Mouse (Mus musculus): Measurements from ENCODE around the gene Mindy1. TPM values are rescaled to one million over a fixed set of nuclear protein-coding genes. Genes with fewer than 3 reads are reported as not detected.

The Mindy1 gene
- polyA plus RNA-seq, 1 experiment = 67.0 TPM

DNA sequence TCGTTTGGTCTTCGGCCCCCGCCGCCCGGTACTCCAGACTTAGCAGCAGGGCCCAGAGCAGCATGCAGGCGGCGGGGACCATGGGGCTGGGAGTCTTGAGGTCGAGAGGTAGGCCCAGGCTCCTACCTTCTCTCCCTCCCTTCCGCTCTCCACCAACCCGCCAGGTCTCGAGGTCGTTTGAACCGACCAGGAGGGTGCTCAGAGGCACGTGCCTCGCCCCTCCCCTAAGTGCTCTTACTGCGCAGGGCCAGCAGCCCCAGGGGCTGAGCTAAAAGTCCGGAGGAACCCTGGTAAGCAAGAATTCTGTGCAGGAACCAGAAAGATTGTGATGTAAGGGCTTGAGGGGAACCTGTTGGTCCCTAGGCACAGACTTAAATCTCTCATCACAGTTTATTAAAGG, 40.2 kb upstream of the Mindy1 start:
- 60% methylated on average over 17 of the region's 17 CpGs for WGBS
- TF ChIP-seq CTCF (IDR thresholded peaks at IDR 0.05; ENCODE audit: control insufficient read depth, insufficient read depth, low read length) (no peak), POLR2A (IDR thresholded peaks at IDR 0.05; ENCODE audit: borderline replicate concordance, control insufficient read depth, low read depth, low read length) (no peak)
- Histone ChIP-seq H3K4me3 (replicated peaks; ENCODE audit: control insufficient read depth, low read depth, low read length) (no peak overlapping the region), H3K4me1 (ENCODE audit: control insufficient read depth, insufficient read depth, low read length) (no peaks in the 10 kb centered on the region), H3K27ac (ENCODE audit: control insufficient read depth, insufficient read depth, low read depth, low read length, poor library complexity) (no peak overlapping the region)

DNA sequence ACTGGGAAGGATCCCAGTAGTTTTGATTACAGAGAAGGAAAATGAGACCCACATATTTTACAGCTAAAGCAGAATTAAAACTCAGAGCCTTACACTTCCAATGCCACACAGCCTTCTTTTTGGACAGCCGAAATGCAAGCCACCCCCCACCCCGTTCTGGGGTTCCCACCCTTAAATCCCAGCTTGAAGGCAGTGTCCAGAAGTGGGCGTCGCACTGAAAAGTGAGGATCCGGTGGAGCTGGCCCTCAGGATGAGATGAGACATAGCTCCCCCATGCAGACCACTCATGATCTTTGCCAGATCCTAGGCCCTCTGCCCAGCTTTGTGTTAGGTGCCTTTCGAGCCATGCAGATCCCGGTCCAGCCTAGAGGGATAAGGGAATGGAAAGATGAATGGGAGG, 39.6 kb upstream of the Mindy1 start, which contains the start of gene Gm128:
Gm128 (minus strand) TSS at position 101 of the 400 bp plus-strand sequence.
- 85% methylated on average over 7 of the region's 7 CpGs for WGBS
- TF ChIP-seq POLR2A (IDR thresholded peaks at IDR 0.05; ENCODE audit: borderline replicate concordance, control insufficient read depth, low read depth, low read length) = no peak
- no peak for TF ChIP-seq CTCF (IDR thresholded peaks at IDR 0.05; ENCODE audit: control insufficient read depth, insufficient read depth, low read length)
- Histone ChIP-seq H3K27ac (ENCODE audit: control insufficient read depth, insufficient read depth, low read depth, low read length, poor library complexity) (no peak within 1 kb of the TSS), H3K4me3 (replicated peaks; ENCODE audit: control insufficient read depth, low read depth, low read length) (no peak within 1 kb of the TSS), H3K4me1 (ENCODE audit: control insufficient read depth, insufficient read depth, low read length) (no peaks in the 10 kb centered on the region; the same call in 1 of the 2 replicates)

DNA sequence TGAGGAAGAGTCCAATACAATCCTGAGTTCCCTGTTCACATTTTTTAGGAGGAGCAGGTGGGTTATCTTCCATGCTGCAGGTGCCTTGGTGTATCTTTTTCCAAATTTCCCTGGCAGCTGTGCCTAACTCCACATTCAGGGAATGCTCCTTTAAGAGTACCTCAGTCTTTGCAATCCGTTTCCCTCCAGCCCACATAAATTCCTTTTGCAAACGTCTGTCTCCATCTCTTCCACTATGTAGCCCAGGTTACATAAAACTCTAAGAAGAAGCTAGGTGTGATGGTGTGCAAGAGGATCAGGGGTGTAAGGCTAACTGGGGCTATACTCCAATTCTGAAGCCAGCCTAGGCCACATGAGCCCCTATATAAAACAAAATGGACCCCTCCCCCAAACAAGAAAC, 38.1 kb upstream of the Mindy1 start:
- no peaks in the 10 kb centered on the region; the same call in 1 of the 2 replicates for H3K4me1 ChIP-seq (ENCODE audit: control insufficient read depth, insufficient read depth, low read length)
- no peak overlapping the region for H3K27ac ChIP-seq (ENCODE audit: control insufficient read depth, insufficient read depth, low read depth, low read length, poor library complexity)
- no peak for TF ChIP-seq POLR2A (IDR thresholded peaks at IDR 0.05; ENCODE audit: borderline replicate concordance, control insufficient read depth, low read depth, low read length)
- no peak for TF ChIP-seq CTCF (IDR thresholded peaks at IDR 0.05; ENCODE audit: control insufficient read depth, insufficient read depth, low read length)
- WGBS = 76% methylated on average over 2 of the region's 2 CpGs
- H3K4me3 ChIP-seq (replicated peaks; ENCODE audit: control insufficient read depth, low read depth, low read length) = no peak overlapping the region

DNA sequence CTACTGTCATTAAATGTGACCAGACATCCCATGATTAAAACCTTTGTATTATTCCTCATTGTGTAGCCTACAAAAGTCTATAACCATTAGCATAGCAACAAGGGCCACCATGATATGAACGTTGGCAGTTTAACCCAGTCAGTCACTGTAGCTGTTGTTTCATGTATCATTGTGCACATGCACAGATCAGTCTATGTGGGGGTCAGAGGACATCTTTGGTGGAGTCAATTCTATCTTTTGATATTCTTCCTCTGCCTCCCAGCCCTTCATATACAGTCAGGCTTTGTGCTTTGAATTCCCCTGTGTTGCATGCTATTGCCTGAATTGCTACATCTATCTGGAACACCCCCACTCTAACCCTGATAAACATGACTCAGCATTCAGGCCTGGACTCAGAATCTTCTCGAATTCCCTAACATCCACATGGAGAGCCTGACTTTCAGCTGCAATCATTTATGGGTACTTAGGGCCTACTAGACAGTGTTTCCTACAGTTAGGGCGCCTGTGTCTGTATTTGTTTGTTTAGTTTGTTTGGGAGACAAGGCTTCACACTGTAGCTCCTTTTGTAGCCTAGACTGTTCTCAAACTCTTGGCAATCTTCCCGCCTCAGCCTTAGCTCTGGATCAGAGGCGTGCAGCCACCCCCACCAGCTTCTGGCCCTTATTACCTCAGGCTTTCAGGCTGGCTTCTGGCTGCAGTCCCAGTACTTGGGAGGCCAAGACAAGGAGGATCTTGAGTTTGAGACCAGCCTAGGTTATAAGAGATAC, 34.5 kb upstream of the Mindy1 start:
- Histone ChIP-seq H3K27ac (ENCODE audit: control insufficient read depth, insufficient read depth, low read depth, low read length, poor library complexity) (no peak overlapping the region), H3K4me3 (replicated peaks; ENCODE audit: control insufficient read depth, low read depth, low read length) (no peak overlapping the region), H3K4me1 (ENCODE audit: control insufficient read depth, insufficient read depth, low read length) (no peaks in the 10 kb centered on the region; the same call in none of the 2 replicates)
- 47% methylated on average over 5 of the region's 5 CpGs for WGBS
- TF ChIP-seq CTCF (IDR thresholded peaks at IDR 0.05; ENCODE audit: control insufficient read depth, insufficient read depth, low read length) (no peak), POLR2A (IDR thresholded peaks at IDR 0.05; ENCODE audit: borderline replicate concordance, control insufficient read depth, low read depth, low read length) (no peak)

DNA sequence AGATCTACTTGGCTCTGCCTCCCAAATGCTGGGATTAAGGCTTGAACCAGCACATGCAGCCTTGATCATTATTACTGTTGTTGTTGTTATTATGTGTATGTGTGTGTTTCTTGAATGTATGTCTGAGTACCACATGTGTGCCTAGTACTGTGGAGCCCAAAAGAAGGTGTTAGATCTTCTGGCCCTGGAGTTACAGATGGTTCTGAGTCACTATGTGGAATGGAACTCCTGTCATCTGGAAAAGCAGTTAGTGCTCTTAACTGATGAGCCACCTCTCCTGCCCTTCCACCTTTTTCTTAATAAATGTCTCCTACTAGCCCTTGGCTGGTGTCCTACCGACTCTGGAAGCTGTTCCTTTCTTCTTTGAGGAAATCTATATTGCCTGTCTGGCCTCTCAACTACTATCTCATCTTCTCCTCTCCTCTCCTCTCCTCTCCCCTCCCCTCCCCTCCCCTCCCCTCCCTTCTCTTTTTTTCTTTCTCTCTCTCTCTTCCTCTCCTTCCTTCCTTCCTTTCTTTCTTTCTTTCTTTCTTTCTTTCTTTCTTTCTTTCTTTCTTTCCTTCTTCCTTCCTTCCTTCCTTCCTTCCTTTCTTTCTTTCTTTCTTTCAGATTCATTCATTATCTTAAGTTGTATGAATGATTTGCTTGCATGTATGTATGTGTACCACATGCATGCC, 33.3 kb upstream of the Mindy1 start:
- no peak for TF ChIP-seq POLR2A (IDR thresholded peaks at IDR 0.05; ENCODE audit: borderline replicate concordance, control insufficient read depth, low read depth, low read length)
- TF ChIP-seq CTCF (IDR thresholded peaks at IDR 0.05; ENCODE audit: control insufficient read depth, insufficient read depth, low read length) = no peak
- 35% methylated on average over 1 of the region's 1 CpGs for WGBS
- Histone ChIP-seq H3K27ac (ENCODE audit: control insufficient read depth, insufficient read depth, low read depth, low read length, poor library complexity) (no peak overlapping the region), H3K4me3 (replicated peaks; ENCODE audit: control insufficient read depth, low read depth, low read length) (no peak overlapping the region), H3K4me1 (ENCODE audit: control insufficient read depth, insufficient read depth, low read length) (no peaks in the 10 kb centered on the region; the same call in none of the 2 replicates)

DNA sequence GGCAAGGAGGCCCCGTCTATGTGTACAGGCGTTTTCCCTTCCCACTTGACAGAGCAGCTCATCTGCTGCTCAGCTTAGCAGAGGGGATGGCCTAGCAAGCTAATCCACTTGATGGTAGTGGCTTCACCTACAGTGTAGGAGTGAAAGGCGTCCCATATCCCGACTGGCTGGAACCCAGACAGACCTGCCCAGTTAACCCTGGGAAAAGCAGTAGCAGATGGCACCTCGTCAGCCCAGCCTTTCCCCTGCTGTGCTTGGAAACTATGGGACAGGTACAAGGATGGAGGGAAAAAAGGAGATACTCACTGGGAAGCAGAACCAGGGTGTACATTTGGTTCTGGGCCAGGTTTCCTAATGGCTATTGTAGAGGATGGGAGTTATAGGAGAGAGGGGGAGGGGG, 30.8 kb upstream of the Mindy1 start:
- no peak for TF ChIP-seq CTCF (IDR thresholded peaks at IDR 0.05; ENCODE audit: control insufficient read depth, insufficient read depth, low read length)
- no peak for TF ChIP-seq POLR2A (IDR thresholded peaks at IDR 0.05; ENCODE audit: borderline replicate concordance, control insufficient read depth, low read depth, low read length)
- Histone ChIP-seq H3K4me1 (ENCODE audit: control insufficient read depth, insufficient read depth, low read length) (no peaks in the 10 kb centered on the region; the same call in none of the 2 replicates), H3K4me3 (replicated peaks; ENCODE audit: control insufficient read depth, low read depth, low read length) (no peak overlapping the region), H3K27ac (ENCODE audit: control insufficient read depth, insufficient read depth, low read depth, low read length, poor library complexity) (no peak overlapping the region)
- 86% methylated on average over 5 of the region's 5 CpGs for WGBS

DNA sequence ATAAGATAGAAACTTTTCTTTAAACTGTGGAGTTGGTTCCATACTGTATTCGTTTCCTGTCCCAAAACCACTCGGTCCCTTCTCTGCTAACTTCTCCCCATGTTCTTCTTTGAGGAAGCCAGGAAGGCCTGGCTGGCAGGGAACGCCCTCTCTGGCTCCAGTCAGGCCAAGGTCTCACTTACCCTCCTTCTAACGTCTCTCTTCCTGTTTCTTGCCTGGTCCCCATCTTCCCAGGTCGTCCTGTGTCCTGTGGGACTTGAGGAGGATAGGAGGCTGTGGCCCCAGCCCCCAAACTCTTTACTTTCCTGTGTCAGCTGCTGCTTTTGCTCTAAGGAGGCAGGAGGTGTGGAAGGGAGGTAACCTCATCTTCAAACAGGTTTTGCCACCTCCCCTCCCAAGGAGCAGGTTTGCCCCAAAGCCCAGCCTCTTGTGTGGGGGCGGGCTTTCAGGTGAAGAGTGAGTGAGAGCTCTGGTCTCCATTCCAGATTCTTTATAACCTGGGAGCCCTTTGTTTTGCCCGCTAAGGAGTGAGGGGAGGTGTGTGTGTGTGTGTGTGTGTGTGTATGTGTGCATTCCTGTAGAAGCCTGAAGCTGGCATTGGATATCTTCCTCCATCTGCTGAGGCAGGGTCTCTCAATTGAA, 30.2 kb upstream of the Mindy1 start, which contains the start of gene Bnipl:
Bnipl (minus strand) TSS at position 411 of the 642 bp plus-strand sequence.
- Histone ChIP-seq H3K4me1 (ENCODE audit: control insufficient read depth, insufficient read depth, low read length) (no peaks in the 10 kb centered on the region; the same call in none of the 2 replicates), H3K4me3 (replicated peaks; ENCODE audit: control insufficient read depth, low read depth, low read length) (no peak within 1 kb of the TSS), H3K27ac (ENCODE audit: control insufficient read depth, insufficient read depth, low read depth, low read length, poor library complexity) (no peak within 1 kb of the TSS)
- WGBS = 51% methylated on average over 7 of the region's 7 CpGs
- no peak for TF ChIP-seq CTCF (IDR thresholded peaks at IDR 0.05; ENCODE audit: control insufficient read depth, insufficient read depth, low read length)
- TF ChIP-seq POLR2A (IDR thresholded peaks at IDR 0.05; ENCODE audit: borderline replicate concordance, control insufficient read depth, low read depth, low read length) = no peak

DNA sequence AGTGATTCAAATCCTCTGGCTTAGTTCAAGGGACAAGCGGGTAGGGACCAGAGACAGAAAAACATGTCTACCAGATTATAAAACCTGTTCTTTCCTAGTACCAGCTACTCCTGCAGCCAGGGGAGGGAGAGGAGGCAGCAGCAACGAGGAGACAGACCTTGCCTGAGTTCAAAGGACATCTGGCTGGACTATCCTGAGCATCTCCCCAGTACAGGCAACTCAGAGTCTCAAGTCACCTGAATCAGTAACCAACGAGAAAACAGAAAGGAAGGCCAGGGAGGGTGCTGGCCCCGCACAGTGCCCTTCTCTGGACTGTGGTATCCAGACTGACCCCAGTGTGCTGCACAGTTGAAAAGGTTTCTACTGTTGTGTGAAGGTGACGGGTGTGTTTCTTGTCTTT, 24.2 kb upstream of the Mindy1 start:
- TF ChIP-seq POLR2A (IDR thresholded peaks at IDR 0.05; ENCODE audit: borderline replicate concordance, control insufficient read depth, low read depth, low read length) (no peak), CTCF (IDR thresholded peaks at IDR 0.05; ENCODE audit: control insufficient read depth, insufficient read depth, low read length) (no peak)
- H3K4me1 ChIP-seq (ENCODE audit: control insufficient read depth, insufficient read depth, low read length) = no peaks in the 10 kb centered on the region
- 86% methylated on average over 5 of the region's 5 CpGs for WGBS
- H3K27ac ChIP-seq (ENCODE audit: control insufficient read depth, insufficient read depth, low read depth, low read length, poor library complexity) = no peak overlapping the region
- H3K4me3 ChIP-seq (replicated peaks; ENCODE audit: control insufficient read depth, low read depth, low read length) = no peak overlapping the region

Data from bone marrow, adult 2 months (tissue).